Mouse (Mus musculus): ENCODE data around the gene Gm38392. TPM values are rescaled to one million over a fixed set of nuclear protein-coding genes. Genes with fewer than 3 reads are reported as not detected.

Gene Gm38392
- polyA plus RNA-seq, 1 experiment from 2014 or later, result 0.35 TPM

- WGBS, result 36% methylated on average over 2 of the region's 2 CpGs
- Histone ChIP-seq H3K4me3 (no peak overlapping the region), H3K27ac (no peak overlapping the region), H3K4me1 (peaks cover 3% of the 10 kb centered on the region), H3K36me3 (no peaks in the 10 kb centered on the region), H3K9me3 (no peaks in the 10 kb centered on the region), H3K9ac (no peak overlapping the region), H3K27me3 (peaks cover 99% of the 10 kb centered on the region), H3K4me2 (no peak overlapping the region)
- no peak for ATAC-seq (ENCODE audit: borderline replicate concordance, extremely low read depth, low FRiP score, low TSS enrichment)
These were observed 76.9 kb downstream of the Gm38392 start for GRCm38 (mm10) chr3:88210121-88210520.

DNA sequence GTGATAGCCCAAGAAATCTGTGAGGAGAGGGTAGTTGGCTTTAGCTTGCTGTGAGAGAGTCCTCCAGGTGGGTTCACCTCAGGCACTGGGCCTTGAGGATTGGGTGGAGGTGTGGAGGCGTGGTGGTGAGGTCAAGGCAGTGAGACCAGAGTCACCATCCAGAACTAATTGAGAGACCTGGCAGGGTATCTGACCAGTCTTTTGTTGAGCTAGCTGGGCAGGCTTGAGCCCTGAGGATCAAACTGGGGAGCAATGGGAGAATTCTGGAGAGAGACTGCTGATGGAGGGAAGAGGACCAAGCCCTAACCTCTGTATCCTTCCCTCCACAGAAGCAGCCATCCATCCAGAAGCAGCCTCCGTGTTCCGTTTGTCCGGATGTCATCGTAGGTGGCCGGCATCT is 77.7 kb downstream of the Gm38392 start:
- Histone ChIP-seq H3K27ac (no peak overlapping the region), H3K9me3 (no peaks in the 10 kb centered on the region), H3K4me3 (no peak overlapping the region), H3K4me1 (no peaks in the 10 kb centered on the region), H3K27me3 (peaks cover 99% of the 10 kb centered on the region), H3K36me3 (no peaks in the 10 kb centered on the region), H3K9ac (no peak overlapping the region), H3K4me2 (no peak overlapping the region)
- 3% methylated on average over 6 of the region's 6 CpGs for WGBS
- no peak for ATAC-seq (ENCODE audit: borderline replicate concordance, extremely low read depth, low FRiP score, low TSS enrichment)

- Histone ChIP-seq H3K4me3 (no peak overlapping the region), H3K36me3 (no peaks in the 10 kb centered on the region), H3K27ac (no peak overlapping the region), H3K9me3 (no peaks in the 10 kb centered on the region), H3K4me1 (no peaks in the 10 kb centered on the region), H3K27me3 (peaks cover 99% of the 10 kb centered on the region), H3K4me2 (no peak overlapping the region), H3K9ac (no peak overlapping the region)
- WGBS, result 10% methylated on average over 3 of the region's 3 CpGs
- ATAC-seq (ENCODE audit: borderline replicate concordance, extremely low read depth, low FRiP score, low TSS enrichment), result no peak
These were observed 78.7 kb downstream of the Gm38392 start for GRCm38 (mm10) chr3:88208226-88208720.

DNA sequence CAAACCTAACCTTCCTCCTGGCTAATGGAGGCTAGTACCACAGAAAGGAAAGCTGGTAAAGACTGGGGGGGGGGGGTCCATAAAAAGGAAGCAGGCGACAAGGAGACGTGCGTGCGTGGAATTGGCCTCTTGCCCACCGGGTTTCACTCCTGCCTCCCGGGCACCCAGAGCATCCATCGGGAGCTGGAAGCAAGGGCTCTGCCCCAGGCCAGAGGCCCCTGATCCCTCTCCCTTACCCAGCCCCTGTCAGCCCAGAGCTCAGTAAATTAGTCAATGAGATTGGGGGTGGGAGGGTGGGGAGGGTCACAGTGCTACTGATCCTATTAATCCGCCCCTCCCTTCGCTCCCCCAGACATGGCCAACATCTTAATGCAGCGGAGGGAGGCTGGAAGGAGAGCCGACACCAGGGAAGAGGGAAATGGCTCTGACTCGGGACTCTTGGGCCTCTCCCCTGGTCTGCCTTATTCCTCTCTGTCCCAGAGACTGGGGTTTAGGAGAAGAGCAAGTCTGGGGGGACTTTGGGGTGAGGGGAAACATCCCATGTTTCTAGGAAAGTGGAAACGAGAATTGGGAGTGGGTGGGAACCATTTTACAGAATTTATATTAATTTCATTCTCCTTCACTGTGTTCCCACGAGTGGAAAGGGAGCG is 79.4 kb downstream of the Gm38392 start:
- no peak for ATAC-seq (ENCODE audit: borderline replicate concordance, extremely low read depth, low FRiP score, low TSS enrichment)
- no peaks in the 10 kb centered on the region for H3K36me3 ChIP-seq
- H3K4me1 ChIP-seq, result no peaks in the 10 kb centered on the region
- no peak overlapping the region for H3K9ac ChIP-seq
- H3K27me3 ChIP-seq, result peaks cover 100% of the 10 kb centered on the region
- WGBS, result 3% methylated on average over 13 of the region's 15 CpGs
- no peak overlapping the region for H3K27ac ChIP-seq
- no peak overlapping the region for H3K4me3 ChIP-seq
- H3K4me2 ChIP-seq, result no peak overlapping the region
- H3K9me3 ChIP-seq, result no peaks in the 10 kb centered on the region

GRCm38 (mm10) chr3:88206901-88207371 is 80.1 kb downstream of the Gm38392 start:
- WGBS, result 1% methylated on average over 14 of the region's 14 CpGs
- Histone ChIP-seq H3K27me3 (peaks cover 100% of the 10 kb centered on the region), H3K9me3 (no peaks in the 10 kb centered on the region), H3K9ac (no peak overlapping the region), H3K4me3 (no peak overlapping the region), H3K4me2 (no peak overlapping the region), H3K27ac (no peak overlapping the region), H3K36me3 (no peaks in the 10 kb centered on the region), H3K4me1 (no peaks in the 10 kb centered on the region)
- no peak for ATAC-seq (ENCODE audit: borderline replicate concordance, extremely low read depth, low FRiP score, low TSS enrichment)

DNA sequence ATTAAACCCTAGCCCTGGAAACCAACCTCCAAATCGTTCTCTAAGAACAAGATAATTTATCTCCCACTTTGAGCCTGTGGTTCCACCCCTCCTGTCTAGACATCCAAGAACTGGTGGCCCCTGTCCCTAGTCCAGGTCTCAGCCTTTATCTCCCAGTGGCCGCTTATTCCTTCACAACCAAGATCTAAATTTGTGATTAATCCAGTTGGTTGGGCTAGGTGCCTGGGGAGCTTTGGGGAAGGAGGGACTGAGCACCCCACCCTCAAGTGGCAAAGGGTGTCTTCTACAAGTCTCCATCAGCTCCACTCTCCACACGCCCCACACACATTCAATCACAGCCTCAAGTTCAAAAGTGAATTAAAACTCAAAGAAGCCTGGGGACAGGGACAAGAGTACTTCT is 80.5 kb downstream of the Gm38392 start:
- Histone ChIP-seq H3K36me3 (no peaks in the 10 kb centered on the region), H3K9ac (no peak overlapping the region), H3K4me3 (no peak overlapping the region), H3K27me3 (peaks cover 100% of the 10 kb centered on the region), H3K4me1 (no peaks in the 10 kb centered on the region), H3K4me2 (no peak overlapping the region), H3K27ac (no peak overlapping the region), H3K9me3 (no peaks in the 10 kb centered on the region)
- WGBS, result 5% methylated on average over 3 of the region's 3 CpGs
- ATAC-seq (ENCODE audit: borderline replicate concordance, extremely low read depth, low FRiP score, low TSS enrichment), result no peak

DNA sequence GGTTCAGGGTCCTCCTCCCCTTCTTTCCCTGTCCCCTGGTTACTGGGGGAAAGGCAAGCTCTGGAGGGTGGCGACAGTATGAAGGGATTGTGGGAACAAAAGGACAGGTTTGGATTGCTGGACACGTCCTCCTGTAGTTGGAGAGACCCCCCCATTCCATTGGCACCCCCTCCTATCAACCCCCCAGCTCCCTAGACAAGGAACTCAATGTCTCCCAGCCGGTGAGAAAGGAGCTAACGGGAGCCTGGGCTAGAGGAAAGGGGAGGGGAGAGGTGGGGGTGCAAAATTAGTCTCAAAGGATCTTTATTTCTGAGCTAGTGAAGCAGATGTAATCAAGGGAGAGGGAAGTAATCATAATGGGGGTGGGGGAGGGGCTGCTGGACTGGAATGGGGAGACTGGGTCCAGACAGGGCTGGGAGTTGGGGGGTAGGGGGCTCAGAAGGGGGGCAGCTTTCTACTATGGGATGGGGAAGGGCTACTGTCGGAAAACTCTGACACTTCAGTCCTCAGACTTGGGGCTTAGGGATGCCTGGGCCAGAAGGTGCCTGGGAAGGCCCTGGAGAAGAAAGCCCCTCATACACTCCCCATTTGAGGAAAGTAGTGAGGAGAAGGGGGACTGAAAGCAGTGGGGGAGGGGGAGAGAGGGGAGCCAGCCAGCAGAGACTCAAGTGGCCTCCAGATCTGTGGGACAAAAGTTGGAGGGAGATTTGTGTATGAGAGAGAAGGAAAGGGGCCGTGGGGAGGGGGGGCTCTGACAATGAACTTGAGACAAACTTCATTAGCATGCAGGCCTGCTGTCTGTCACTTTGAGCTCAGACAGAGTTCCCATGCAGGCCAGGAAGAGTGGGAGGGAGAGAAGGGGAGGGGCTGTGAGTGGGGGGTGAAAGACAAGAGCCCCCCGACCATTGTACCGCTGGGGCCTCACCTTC is 81.2 kb downstream of the Gm38392 start:
- Histone ChIP-seq H3K4me3 (no peak overlapping the region), H3K36me3 (no peaks in the 10 kb centered on the region), H3K9me3 (no peaks in the 10 kb centered on the region), H3K27me3 (peaks cover 100% of the 10 kb centered on the region), H3K4me1 (peaks cover 3% of the 10 kb centered on the region), H3K9ac (no peak overlapping the region), H3K27ac (no peak overlapping the region), H3K4me2 (no peak overlapping the region)
- ATAC-seq (ENCODE audit: borderline replicate concordance, extremely low read depth, low FRiP score, low TSS enrichment), result no peak
- WGBS, result 0% methylated on average over 8 of the region's 8 CpGs

- H3K4me3 ChIP-seq, result no peak overlapping the region
- H3K36me3 ChIP-seq, result no peaks in the 10 kb centered on the region
- ATAC-seq (ENCODE audit: borderline replicate concordance, extremely low read depth, low FRiP score, low TSS enrichment), result no peak
- WGBS, result 11% methylated on average over 4 of the region's 4 CpGs
- H3K4me1 ChIP-seq, result peaks cover 9% of the 10 kb centered on the region
- no peaks in the 10 kb centered on the region for H3K9me3 ChIP-seq
- H3K27me3 ChIP-seq, result peaks cover 100% of the 10 kb centered on the region
- H3K27ac ChIP-seq, result no peak overlapping the region
- H3K9ac ChIP-seq, result no peak overlapping the region
- no peak overlapping the region for H3K4me2 ChIP-seq
These were observed 81.8 kb downstream of the Gm38392 start for GRCm38 (mm10) chr3:88205176-88205562.

DNA sequence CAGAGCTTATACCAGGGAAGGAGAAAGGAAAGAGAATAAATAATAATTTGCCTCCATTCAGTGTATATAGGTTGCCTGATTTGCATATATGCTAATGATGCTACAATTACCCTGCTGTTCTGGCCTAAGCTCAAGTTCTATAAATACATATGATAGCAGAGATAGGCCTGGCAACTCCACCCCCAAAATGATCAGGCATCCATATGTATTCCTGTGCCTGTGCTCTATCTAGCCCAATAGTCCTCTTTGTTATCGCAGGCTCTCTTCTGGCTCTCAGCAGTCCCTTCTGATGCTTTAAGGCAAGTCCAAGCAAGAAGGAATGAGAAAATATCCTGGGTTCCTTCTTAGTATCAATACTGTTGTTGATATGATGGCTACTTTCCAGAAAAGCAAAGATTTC is 82.3 kb downstream of the Gm38392 start:
- H3K4me2 ChIP-seq, result no peak overlapping the region
- H3K4me3 ChIP-seq, result no peak overlapping the region
- H3K27me3 ChIP-seq, result peaks cover 100% of the 10 kb centered on the region
- H3K36me3 ChIP-seq, result no peaks in the 10 kb centered on the region
- no peaks in the 10 kb centered on the region for H3K9me3 ChIP-seq
- H3K9ac ChIP-seq, result no peak overlapping the region
- ATAC-seq (ENCODE audit: borderline replicate concordance, extremely low read depth, low FRiP score, low TSS enrichment), result no peak
- 29% methylated on average over 1 of the region's 1 CpGs for WGBS
- no peak overlapping the region for H3K27ac ChIP-seq
- peaks cover 9% of the 10 kb centered on the region for H3K4me1 ChIP-seq

DNA sequence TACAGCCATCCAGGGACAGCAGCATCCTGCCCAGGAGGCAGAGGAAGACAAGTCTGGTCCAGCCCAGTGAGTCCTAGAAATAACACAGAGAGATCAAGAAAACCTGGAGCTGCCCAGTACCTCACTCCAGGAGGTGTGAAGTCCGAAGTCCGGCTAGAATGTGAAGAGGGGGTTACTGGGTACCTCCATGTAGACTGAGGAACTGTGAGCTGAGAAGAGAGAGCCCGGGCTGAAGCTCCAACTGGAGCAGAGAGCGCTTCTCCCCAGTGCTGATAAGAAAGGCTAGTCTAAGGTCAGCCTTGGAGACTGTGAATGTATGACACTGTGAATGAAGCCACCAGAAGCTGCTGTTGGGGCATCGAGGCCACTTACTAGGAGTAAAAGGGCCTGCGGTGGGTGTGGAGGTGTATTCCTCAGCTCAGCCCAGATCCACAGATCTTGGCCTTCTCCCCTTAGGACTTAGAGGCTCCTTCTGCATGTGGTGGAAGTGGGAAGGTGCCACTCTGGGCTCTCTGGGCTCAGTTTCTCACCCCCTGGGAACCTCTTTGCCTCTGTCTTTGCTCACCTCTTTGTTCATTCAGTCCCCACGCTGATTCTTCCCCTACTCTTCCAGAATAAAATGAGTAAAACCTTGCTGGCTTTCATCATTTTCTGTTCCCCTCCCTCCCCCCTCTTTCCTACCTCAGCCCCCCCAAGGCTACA is 82.9 kb downstream of the Gm38392 start:
- Histone ChIP-seq H3K9ac (no peak overlapping the region), H3K4me2 (no peak overlapping the region), H3K4me1 (peaks cover 9% of the 10 kb centered on the region), H3K27ac (no peak overlapping the region), H3K36me3 (no peaks in the 10 kb centered on the region), H3K27me3 (peaks cover 100% of the 10 kb centered on the region), H3K4me3 (no peak overlapping the region), H3K9me3 (no peaks in the 10 kb centered on the region)
- ATAC-seq (ENCODE audit: borderline replicate concordance, extremely low read depth, low FRiP score, low TSS enrichment), result no peak
- 3% methylated on average over 7 of the region's 7 CpGs for WGBS

DNA sequence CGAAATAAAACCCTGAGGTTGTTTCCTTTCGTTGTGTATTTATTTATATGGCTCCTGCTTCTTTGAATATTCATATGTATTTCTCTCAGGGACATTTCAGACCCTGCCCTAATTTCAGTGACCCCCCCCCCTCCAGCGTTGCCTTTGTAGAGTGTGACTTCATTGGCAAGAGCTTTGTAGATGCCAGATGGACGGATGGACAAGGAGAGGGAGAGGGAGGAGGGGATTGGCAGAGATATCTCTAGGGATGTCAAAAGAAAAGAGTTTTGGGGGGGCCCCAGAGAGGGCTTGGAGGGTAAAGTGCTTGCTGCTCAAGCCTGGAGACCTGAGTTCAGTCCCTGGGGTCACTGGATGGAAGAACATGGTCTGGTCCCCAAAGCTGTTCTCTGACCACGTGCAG is 83.6 kb downstream of the Gm38392 start:
- H3K4me2 ChIP-seq, result no peak overlapping the region
- no peak for ATAC-seq (ENCODE audit: borderline replicate concordance, extremely low read depth, low FRiP score, low TSS enrichment)
- no peaks in the 10 kb centered on the region for H3K36me3 ChIP-seq
- peaks cover 100% of the 10 kb centered on the region for H3K27me3 ChIP-seq
- WGBS, result 15% methylated on average over 5 of the region's 5 CpGs
- H3K4me1 ChIP-seq, result peaks cover 9% of the 10 kb centered on the region
- no peak overlapping the region for H3K27ac ChIP-seq
- no peak overlapping the region for H3K9ac ChIP-seq
- H3K4me3 ChIP-seq, result no peak overlapping the region
- H3K9me3 ChIP-seq, result no peaks in the 10 kb centered on the region
